Mouse (Mus musculus) liver, embryonic 14.5 days (tissue): Measurements from ENCODE around the gene Slc25a21.

Experiments
- CTCF ChIP-seq: IDR thresholded peaks from 2 replicates; pipeline ENCODE4 v1.5.1; 2016; ENCODE audit warnings: antibody characterized with exemption, low read depth, control low read depth
- EP300 ChIP-seq: IDR thresholded peaks from 2 replicates; pipeline ENCODE4 v1.6.1; 2016; ENCODE audit warnings: antibody characterized with exemption, low read depth

DNA sequence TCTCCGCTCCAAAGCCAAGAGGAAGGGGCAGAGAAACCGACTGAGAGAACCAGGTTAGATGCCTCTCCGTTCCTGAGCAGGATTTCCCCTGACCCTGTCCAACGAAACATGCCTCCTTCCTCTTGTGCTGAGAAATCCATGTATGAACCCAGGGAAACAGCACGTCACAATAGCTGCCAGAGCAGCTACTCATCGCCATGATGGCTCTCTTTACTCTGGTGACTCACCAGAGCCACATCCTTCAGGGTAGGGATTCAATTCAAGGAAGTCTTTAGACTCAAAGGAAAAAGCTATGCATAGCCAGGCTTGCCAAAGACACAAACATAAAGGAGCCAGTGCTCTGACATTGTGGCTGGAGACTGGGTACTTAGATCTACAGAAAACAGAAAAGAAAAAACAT lies 37.4 kb downstream of the Slc25a21 start:
- TF ChIP-seq EP300 (no peak), CTCF (no peak)
